Mouse (Mus musculus) cerebellum, adult 11-12 months (tissue): ENCODE results near the gene Aldh3b1.

Experiments used
- DNase-seq: peaks from one replicate; pipeline ENCODE4 v3.0.0; 2022

Aldh3b1 gene

GRCm38 (mm10) chr19:3910206-3910605 lies 19.4 kb downstream of the Aldh3b1 start:
- no peak for DNase-seq

- DNase-seq = no peak
Measured at GRCm38 (mm10) chr19:3907876-3908660, 21.5 kb downstream of the Aldh3b1 start.

- no peak for DNase-seq
Measured at GRCm38 (mm10) chr19:3906795-3907786, 22.5 kb downstream of the Aldh3b1 start, which contains the start of gene Tcirg1. Gene Tcirg1 (minus strand): TSS chr19:3907133.

GRCm38 (mm10) chr19:3906326-3906725 lies 23.3 kb downstream of the Aldh3b1 start:
- DNase-seq = no peak

- DNase-seq = no peak
Measured at GRCm38 (mm10) chr19:3905261-3905969, 24.2 kb downstream of the Aldh3b1 start.

GRCm38 (mm10) chr19:3904363-3904675 lies 25.3 kb downstream of the Aldh3b1 start:
- DNase-seq = no peak

- DNase-seq = no peak
Measured at GRCm38 (mm10) chr19:3903648-3904362, 25.8 kb downstream of the Aldh3b1 start.

GRCm38 (mm10) chr19:3902966-3903365 lies 26.6 kb downstream of the Aldh3b1 start:
- no peak for DNase-seq

- DNase-seq = no peak
Measured at GRCm38 (mm10) chr19:3899618-3900017, 30.0 kb downstream of the Aldh3b1 start.

GRCm38 (mm10) chr19:3898952-3899351 lies 30.7 kb downstream of the Aldh3b1 start:
- no peak for DNase-seq

- no peak for DNase-seq
Measured at GRCm38 (mm10) chr19:3897557-3897956, 32.1 kb downstream of the Aldh3b1 start.

GRCm38 (mm10) chr19:3896208-3896607 lies 33.4 kb downstream of the Aldh3b1 start:
- no peak for DNase-seq

- DNase-seq = no peak
Measured at GRCm38 (mm10) chr19:3895171-3895631, 34.4 kb downstream of the Aldh3b1 start.

GRCm38 (mm10) chr19:3894294-3894693 lies 35.3 kb downstream of the Aldh3b1 start:
- no peak for DNase-seq

- DNase-seq = no peak
Measured at GRCm38 (mm10) chr19:3893545-3894116, 36.0 kb downstream of the Aldh3b1 start.

- DNase-seq = no peak
Measured at GRCm38 (mm10) chr19:3890181-3890580, 39.4 kb downstream of the Aldh3b1 start.

- DNase-seq = no peak
Measured at GRCm38 (mm10) chr19:3889096-3889495, 40.5 kb downstream of the Aldh3b1 start.

GRCm38 (mm10) chr19:3884325-3884990 lies 45.1 kb downstream of the Aldh3b1 start:
- no peak for DNase-seq

- no peak for DNase-seq
Measured at GRCm38 (mm10) chr19:3882214-3882613, 47.4 kb downstream of the Aldh3b1 start.

- DNase-seq = no peak
Measured at GRCm38 (mm10) chr19:3880054-3880848, 49.4 kb downstream of the Aldh3b1 start.
